Mouse (Mus musculus) embryonic fibroblast, embryonic 13.5 days (primary cell): ENCODE data around the gene Cdkn2aipnl. TPM values are rescaled to one million over a fixed set of nuclear protein-coding genes. Genes with fewer than 3 reads are reported as not detected.

Source experiments
- H3K27ac ChIP-seq: 2 replicates; pipeline ENCODE4 v1.5.1; 2012; ENCODE audit warnings: low read length, control low read depth, inconsistent platforms; ENCODE audit not compliant: insufficient read depth
- H3K4me1 ChIP-seq: 2 replicates; pipeline ENCODE4 v1.6.1; 2011; ENCODE audit warnings: low read length; ENCODE audit not compliant: control insufficient read depth, insufficient read depth
- H3K4me3 ChIP-seq: 2 replicates; pipeline ENCODE4 v1.5.1; 2011; ENCODE audit warnings: mild to moderate bottlenecking, control low read depth, low read length; ENCODE audit not compliant: insufficient read depth
- CTCF ChIP-seq: IDR thresholded peaks from 2 replicates; pipeline ENCODE4 v1.5.1; 2011; ENCODE audit warnings: mild to moderate bottlenecking, control low read depth, low read length, moderate library complexity, borderline replicate concordance; ENCODE audit not compliant: insufficient read depth
- POLR2A ChIP-seq: IDR thresholded peaks from 2 replicates; pipeline ENCODE4 v1.6.1; 2011; ENCODE audit warnings: low read depth, mild to moderate bottlenecking, control low read depth, low read length, moderate library complexity
- polyA plus RNA-seq: library from polyadenylated mRNA; stranded (reverse); fragments of >200 nt; gene quantifications from 2 replicates; pipeline ENCODE4 v1.2.4, GENCODE M21; 2011; ENCODE audit warnings: low read depth; ENCODE audit not compliant: missing spikeins, insufficient read length

Cdkn2aipnl gene
- polyA plus RNA-seq, 1 experiment: 28.1 TPM

DNA sequence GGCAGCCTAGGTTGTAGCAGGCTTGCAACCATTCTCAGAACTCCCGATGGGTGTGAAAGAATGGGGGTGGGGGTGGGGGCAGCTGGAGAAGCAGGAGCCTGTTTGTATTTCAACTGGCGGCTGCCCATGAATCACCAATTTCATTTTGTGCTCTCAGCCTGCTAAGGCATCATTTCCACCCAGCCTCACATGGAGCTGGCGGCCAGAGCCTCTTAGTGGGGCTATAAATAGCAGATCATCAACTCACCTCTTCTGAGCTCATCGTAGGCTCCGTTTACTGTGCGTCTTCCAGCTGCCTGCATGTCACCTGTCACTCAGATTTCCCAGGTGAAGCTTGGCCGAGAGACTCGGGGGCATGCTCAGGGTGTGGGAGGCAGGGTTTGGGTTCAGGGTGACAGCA is 21.9 kb upstream of the Cdkn2aipnl start:
- Histone ChIP-seq H3K4me1 (peaks cover 19% of the 10 kb centered on the region), H3K4me3 (no peak overlapping the region), H3K27ac (no peak overlapping the region)
- TF ChIP-seq POLR2A: no peak
- no peak for TF ChIP-seq CTCF

DNA sequence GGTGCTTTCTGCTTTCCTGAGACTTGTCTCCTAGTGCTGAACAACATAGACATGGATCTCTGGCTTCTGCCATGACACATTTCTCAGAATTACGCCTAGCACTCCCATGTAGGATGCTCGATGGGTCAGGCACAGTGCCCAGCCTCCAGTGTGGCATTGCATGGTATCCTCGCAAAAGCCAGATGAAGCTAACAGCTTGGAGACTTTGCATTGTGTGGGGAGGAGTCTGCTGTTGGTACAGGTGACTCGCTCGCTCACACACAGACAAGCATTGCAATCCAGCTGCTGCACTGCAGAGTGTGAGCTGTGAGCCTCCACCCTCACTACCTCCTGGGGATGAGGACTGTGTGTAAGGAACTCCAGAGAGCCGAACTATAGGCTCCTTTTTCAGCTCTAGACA is 21.3 kb upstream of the Cdkn2aipnl start:
- no peak overlapping the region for H3K4me3 ChIP-seq
- no peak for TF ChIP-seq CTCF
- TF ChIP-seq POLR2A: no peak
- H3K27ac ChIP-seq: no peak overlapping the region
- peaks cover 22% of the 10 kb centered on the region for H3K4me1 ChIP-seq

DNA sequence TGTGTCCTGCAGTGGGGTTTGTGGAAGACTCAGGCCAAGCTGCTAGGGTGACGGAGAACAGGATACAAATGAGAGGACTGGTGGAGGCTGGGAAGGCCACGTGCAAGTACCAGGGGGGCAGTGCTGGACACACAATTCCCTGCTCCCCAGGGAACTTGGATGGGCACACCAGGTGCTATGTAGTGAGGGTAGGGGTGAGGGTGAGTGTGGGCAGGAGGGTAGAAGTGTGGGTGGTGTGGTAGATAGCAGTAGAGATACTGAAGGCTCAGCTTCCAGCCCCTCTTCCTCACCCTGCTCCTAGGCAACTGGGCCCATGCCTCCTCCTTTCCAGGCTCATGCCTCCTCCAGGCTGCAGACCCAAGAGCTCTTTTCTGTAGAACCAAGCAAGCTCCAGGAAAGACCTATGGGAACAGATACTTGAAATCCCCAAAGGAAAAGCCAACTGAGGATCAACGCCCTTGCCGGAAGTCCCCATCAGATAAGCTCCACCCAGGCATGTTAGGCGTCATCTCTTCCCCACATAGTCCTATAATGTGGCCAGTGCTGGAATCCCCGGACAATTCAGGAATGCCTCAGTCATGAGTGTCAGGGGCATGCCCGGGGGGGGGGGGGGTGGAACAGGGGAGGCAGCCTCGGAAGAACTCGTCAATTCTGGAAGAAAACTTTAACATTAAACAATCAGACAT is 18.2 kb upstream of the Cdkn2aipnl start:
- no peak overlapping the region for H3K27ac ChIP-seq
- TF ChIP-seq CTCF (no peak), POLR2A (no peak)
- no peak overlapping the region for H3K4me3 ChIP-seq
- peaks cover 21% of the 10 kb centered on the region for H3K4me1 ChIP-seq

DNA sequence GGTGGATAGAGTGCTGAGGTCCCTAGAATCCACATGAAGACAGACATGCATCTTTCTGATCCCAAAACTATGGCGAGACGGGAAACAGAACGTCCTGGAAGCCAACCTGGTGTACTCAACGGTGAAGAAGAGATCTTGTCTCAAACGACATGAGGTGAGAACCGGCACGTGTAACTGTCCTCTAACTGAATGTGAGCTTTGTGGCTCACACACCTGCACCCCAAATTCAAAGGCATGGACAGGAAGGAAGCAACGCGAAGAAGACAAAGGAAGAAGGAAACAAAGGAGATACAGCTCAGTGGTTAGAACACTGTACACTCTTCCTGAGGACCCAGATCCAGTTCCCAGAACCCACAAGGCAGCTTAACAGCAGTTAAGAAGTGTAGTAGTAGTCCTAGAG is 17.5 kb upstream of the Cdkn2aipnl start:
- H3K4me3 ChIP-seq: no peak overlapping the region
- TF ChIP-seq CTCF (no peak), POLR2A (no peak)
- H3K27ac ChIP-seq: no peak overlapping the region
- H3K4me1 ChIP-seq: peaks cover 18% of the 10 kb centered on the region

DNA sequence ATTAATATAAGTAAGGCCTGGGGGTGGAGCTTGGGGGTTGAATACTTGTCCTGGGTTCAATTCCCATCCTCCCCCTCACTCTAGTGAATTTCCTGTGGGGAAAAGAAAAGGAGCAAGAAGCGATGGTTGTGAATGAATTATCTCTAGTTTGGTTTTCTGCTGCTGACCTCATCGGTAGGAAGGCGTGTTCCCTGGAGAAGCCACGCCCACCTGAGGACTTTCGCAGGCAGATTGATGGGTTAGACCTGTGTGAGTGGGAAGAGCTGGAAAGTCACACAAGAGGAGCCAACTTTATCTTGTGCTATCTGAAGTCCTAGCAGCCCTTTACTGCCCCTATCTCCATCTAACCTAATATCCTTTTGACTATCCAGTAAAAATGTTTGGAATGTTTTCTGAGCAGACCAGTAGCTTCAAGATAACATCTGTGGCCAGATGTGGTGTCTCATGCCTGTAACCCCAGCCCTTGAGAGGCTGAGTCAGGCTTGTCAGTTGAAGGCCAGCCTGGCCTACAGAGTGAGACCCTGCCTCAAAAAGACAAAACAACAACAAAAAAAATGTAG is 15.5 kb upstream of the Cdkn2aipnl start:
- Histone ChIP-seq H3K4me3 (no peak overlapping the region), H3K4me1 (peaks cover 6% of the 10 kb centered on the region), H3K27ac (peak overlapping the region; percentile 38; the same call in 1 of the 2 replicates)
- no peak for TF ChIP-seq CTCF
- TF ChIP-seq POLR2A: no peak

DNA sequence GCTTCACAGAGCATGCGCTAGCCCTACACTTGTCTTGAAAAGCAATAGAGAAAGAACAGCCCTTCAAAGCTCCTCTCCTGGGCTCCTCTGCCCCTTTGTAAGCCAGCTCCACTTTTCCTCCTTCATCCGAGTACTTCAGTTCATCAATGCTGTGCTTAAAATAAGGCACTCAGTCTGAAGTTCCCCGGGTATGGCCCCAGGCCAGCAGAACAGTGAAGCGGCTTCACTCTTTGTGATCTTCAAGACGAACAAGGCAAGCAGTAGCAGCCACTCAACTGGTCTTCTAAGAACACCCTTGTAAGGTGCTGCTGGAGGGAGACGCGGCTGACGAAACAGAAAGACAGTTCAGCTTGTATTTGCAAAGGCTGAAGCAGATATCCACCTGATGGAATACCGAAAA is 11.3 kb upstream of the Cdkn2aipnl start:
- H3K4me3 ChIP-seq: no peak overlapping the region

DNA sequence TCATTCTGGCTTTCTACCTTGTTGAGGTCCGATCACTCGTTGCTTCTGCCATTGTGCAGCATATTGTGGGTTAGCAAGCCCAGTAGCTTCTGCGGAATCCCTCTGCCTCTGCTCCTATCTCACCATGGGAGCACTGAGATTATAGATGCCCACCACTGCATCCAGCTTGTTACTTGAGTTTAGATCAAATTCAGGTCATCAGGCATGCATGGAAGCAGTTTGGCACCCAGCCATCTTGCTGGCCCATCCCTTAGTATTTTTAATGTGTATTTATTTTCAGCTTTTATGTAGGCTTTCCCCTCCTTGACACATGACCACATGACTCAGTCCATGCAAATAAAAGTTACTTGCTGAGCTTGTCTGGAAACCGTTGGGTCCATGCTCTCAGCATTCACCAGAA is 9.7 kb upstream of the Cdkn2aipnl start:
- Histone ChIP-seq H3K27ac (no peak overlapping the region), H3K4me3 (no peak overlapping the region), H3K4me1 (no peaks in the 10 kb centered on the region)
- no peak for TF ChIP-seq CTCF
- no peak for TF ChIP-seq POLR2A

More for the DNA sequence above, 11.3 kb upstream of the Cdkn2aipnl start:
- no peak overlapping the region for H3K27ac ChIP-seq
- TF ChIP-seq POLR2A (no peak), CTCF (no peak)
- peaks cover 3% of the 10 kb centered on the region; the same call in 1 of the 2 replicates for H3K4me1 ChIP-seq

DNA sequence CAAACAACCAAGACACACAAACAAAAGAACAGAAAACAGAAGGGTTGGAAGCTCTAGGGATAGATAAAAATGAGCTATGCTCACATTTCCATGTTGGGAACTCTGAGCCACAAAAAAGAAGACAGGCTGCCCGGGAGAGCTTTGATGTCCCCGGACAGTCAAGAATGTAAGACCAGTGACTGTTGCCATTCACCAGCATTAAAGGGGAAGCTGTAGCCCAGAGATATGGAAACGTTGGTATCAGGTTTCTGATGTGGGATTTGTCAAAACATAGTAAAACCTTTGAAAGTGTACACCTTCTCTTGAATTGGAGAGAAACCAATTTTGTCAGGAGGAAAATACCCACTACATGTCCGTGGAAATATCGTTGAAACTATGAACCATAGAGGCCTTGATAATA is 8.0 kb upstream of the Cdkn2aipnl start:
- Histone ChIP-seq H3K27ac (no peak overlapping the region), H3K4me3 (no peak overlapping the region), H3K4me1 (no peaks in the 10 kb centered on the region)
- TF ChIP-seq CTCF (no peak), POLR2A (no peak)

DNA sequence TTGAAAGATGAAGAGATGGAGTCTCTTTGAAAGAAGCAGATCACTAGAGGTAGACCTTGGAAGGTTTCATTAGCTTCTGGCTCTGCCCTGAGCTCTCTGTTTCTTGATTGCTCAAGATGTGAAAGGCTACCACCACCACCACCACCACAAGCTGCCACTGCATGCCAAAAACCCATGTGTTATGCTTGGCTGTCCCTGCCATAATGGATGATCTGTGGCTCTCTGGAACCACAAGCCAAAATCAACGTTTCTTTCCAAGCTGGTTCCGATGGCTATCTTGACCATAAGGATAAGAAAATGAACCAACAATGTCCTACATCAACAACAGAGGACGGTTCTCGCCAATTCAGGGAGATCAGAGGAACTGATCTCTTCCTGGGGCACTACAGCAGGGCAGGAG is 7.4 kb upstream of the Cdkn2aipnl start:
- Histone ChIP-seq H3K27ac (no peak overlapping the region), H3K4me1 (no peaks in the 10 kb centered on the region), H3K4me3 (no peak overlapping the region)
- TF ChIP-seq CTCF (no peak), POLR2A (no peak)

DNA sequence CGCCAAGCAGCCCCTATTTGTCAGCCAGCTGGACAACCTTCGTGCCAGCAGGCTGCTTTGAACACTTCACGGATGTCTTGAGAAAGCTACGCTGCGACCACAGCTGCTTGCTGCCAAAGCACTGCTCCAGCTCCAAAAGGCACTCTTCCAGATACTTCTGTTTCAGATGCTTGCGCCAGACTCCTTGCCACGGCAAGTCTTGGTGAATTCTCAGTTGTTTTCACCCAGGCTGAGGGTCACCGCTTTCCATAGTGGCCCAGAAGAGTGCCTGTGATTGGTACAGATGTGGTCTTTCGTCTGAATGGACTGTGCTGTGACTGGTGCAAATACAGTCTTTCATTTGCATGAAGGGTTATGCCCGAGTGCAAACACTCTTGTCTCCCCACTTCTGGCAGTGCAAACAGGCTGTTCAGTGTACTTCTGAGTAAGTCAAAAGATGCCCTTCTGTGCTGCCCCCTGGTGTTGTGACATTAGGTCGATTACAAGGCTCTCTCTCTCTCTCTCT is 6.4 kb upstream of the Cdkn2aipnl start:
- H3K4me3 ChIP-seq: no peak overlapping the region
- TF ChIP-seq CTCF (no peak), POLR2A (no peak)
- no peaks in the 10 kb centered on the region for H3K4me1 ChIP-seq
- no peak overlapping the region for H3K27ac ChIP-seq
